Mouse (Mus musculus) embryonic facial prominence, embryonic 10.5 days (tissue): ENCODE measurements around the gene Map2k5. TPM values are rescaled to one million over a fixed set of nuclear protein-coding genes. Genes with fewer than 3 reads are reported as not detected.

Experiments
- DNase-seq: peaks from one replicate; pipeline ENCODE4 v3.0.0-alpha.2; 2017; ENCODE audit warnings: low spot score
- H3K27ac ChIP-seq: fragments of 300-500 bp; sonication (generic); replicated peaks from 2 replicates; pipeline ENCODE4 v1.5.1; 2016; ENCODE audit warnings: mild to moderate bottlenecking
- H3K27me3 ChIP-seq: fragments of 300-500 bp; sonication (generic); replicated peaks from 2 replicates; pipeline ENCODE4 v1.6.1; 2016; ENCODE audit warnings: low read depth, mild to moderate bottlenecking; ENCODE audit not compliant: poor library complexity, severe bottlenecking
- H3K36me3 ChIP-seq: fragments of 300-500 bp; sonication (generic); replicated peaks from 2 replicates; pipeline ENCODE4 v1.6.1; 2016; ENCODE audit warnings: mild to moderate bottlenecking, moderate library complexity
- H3K4me1 ChIP-seq: fragments of 300-500 bp; sonication (generic); 2 replicates; pipeline ENCODE4 v1.6.1; 2016
- H3K4me3 ChIP-seq: fragments of 300-500 bp; sonication (generic); 2 replicates; pipeline ENCODE4 v1.5.1; 2016; ENCODE audit warnings: mild to moderate bottlenecking, moderate library complexity
- H3K9me3 ChIP-seq: fragments of 300-500 bp; sonication (generic); 2 replicates; pipeline ENCODE4 v1.6.1; 2016; ENCODE audit warnings: mild to moderate bottlenecking
- WGBS: fragments of 180-500 bp; shearing (Covaris S2); methylation state at CpG from one replicate; pipeline ENCODE4 v1.1.7; 2016; 5-methylcytosine and 5-hydroxymethylcytosine counted together
- polyA plus RNA-seq: library from polyadenylated mRNA; unstranded; fragments of >200 nt; fragmentation: Nextera tagmentation; extraction: Ambion mirVana; gene quantifications from 2 replicates; pipeline ENCODE4 v1.2.1, GENCODE M21; 2016

The Map2k5 gene
- polyA plus RNA-seq, 1 experiment from 2014 or later: 37.7 TPM

DNA sequence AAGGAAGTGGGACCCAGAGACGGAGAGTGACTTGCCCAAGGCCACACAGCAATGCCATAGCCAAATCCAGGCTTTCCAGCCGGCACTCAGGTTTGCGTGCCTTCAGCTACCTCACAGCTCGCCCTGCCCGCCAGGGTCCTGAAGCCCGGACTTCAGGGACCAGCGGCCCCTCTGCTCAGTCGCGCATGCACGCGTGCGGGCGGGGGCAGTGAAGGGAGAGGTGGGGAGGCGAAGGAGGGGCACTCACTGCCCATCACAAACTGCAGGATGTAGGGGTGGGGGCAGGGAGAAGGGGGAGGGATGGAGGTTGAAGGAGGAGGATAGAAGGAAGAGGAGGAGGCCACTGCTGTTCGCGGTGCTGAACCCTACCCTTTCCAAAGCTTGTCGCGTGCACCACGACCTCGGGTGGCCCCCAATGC lies 230.8 kb downstream of the Map2k5 start:
- Histone ChIP-seq H3K36me3 (no peaks in the 10 kb centered on the region), H3K9me3 (no peaks in the 10 kb centered on the region), H3K27me3 (peaks cover 100% of the 10 kb centered on the region), H3K4me1 (peaks cover 83% of the 10 kb centered on the region), H3K4me3 (peak overlapping the region; percentile 36), H3K27ac (no peak overlapping the region)
- peak; percentile 59 for DNase-seq
- WGBS: under 1% methylated on average over 20 of the region's 20 CpGs

DNA sequence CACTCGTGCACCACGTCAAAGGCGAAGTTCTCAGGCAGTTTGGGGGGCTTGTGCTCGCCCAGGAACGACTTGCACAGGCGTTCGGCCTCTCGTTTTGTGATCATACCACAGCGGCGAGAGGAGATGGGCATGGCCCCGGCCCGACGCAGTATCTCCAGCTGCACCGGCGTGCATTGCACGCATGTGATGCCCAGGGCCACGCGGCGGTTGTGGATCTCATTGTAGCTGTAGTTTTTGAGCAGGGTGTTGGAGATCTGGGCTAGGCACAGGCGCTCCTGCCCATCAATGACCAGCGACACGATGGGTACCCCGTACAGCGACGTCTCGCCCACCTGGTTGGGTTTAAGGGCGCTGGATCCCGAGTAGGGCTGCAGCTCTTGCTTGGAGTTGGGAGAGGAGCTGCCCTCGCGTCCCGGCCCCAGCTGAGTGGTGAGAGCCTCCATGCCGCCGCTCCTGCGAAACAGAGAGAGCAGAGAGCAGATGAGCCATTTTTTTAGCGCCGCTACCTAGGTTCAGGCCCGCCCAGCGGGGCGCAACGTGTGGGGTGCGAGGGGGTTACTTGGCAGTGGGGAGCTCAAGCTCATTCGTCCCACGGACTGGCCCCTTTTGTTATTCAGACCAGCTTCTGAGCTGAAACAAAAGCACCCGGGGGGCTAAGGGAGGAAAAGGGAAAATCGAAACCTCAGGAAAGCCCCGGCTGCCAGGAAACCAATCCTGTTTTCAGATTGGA lies 231.4 kb downstream of the Map2k5 start:
- Histone ChIP-seq H3K4me3 (peak overlapping the region; percentile 36), H3K27me3 (peaks cover 100% of the 10 kb centered on the region), H3K27ac (no peak overlapping the region), H3K4me1 (peaks cover 85% of the 10 kb centered on the region), H3K9me3 (no peaks in the 10 kb centered on the region), H3K36me3 (no peaks in the 10 kb centered on the region)
- WGBS: under 1% methylated on average over 46 of the region's 46 CpGs
- peak; percentile 52 for DNase-seq

DNA sequence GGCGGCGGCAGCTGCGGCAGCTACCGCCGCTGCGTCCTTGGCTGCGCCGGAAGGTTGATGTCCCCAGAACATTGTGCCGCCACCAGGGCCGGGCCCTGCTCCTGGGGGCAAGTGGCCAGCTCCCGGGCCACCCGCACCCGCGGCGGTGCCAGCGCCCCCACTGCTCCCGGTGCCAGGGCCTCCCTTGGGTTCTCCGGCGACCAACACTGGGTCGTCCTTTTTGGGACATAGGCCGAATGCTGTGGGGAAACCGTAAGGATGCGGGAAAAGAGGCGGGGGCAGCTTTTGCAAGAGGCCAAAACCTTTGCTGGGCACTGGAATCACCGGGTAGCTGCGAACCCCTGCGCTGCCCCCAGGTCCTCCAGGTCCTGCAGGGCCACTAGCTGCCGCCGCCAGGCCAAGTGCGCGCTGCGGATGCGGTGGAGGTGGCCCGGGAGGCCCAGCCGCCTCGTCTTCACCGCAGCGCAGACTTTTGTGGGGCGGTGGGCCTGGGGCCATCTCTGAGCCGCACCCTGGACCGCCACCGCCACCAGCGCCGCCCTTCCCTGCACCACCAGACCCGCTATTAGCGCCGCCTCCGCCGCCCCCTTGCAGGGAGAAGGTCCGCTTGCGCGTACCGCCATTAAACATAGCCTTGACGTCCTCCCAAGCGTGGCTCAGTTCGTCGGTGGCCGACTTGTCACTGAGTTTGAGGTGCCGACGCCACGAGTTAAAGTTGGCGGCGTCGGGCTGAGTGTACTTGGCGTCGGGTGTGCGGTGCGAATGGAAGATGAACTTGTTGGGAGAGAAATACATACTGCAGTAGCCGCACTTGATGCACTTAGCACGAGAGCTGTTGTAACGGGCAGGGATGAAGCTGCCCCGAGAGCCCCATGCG lies 232.2 kb downstream of the Map2k5 start:
- H3K36me3 ChIP-seq: no peaks in the 10 kb centered on the region
- H3K27me3 ChIP-seq: peaks cover 100% of the 10 kb centered on the region
- no peak overlapping the region for H3K27ac ChIP-seq
- DNase-seq: peak; percentile 61
- peak overlapping the region; percentile 36 for H3K4me3 ChIP-seq
- WGBS: under 1% methylated on average over 73 of the region's 73 CpGs
- H3K4me1 ChIP-seq: peaks cover 79% of the 10 kb centered on the region
- no peaks in the 10 kb centered on the region for H3K9me3 ChIP-seq

DNA sequence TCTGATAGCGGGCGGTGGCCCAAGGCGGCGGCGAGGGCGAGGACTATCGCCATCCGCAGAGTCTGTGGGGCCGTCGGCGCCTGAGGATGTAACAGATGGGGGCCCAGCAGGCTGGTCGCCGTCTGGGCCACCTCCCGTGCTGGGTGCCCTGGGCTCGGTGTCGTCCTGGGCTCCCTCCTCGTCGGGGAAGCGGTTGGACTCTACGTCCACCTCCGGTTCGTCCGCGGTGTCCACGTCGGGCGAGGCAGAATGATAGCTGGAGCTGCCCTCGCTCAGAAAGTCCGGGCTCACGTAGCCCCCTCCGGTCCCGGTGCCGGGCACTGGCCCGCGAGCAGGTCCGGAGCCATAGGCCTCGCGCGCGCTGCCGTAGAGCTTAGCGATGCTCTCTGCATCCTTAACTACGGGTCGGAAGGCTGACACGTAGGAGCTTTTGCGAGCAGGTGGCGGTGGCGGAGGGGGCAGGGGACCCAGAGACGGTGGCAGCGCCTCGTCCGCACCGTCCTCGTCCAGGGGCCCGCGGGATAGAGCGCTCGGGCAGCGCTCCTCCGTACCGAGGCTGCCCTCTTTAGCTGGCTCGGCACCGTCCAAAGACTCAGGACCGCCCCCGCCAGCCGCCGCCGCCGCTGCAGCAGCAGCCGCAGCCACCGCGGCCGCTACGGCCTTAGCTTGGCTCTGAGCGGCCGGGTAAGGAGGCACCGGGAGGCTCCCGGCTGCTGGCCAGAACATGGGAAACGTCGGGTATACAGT lies 233.0 kb downstream of the Map2k5 start:
- DNase-seq: peak; percentile 51
- peaks cover 100% of the 10 kb centered on the region for H3K27me3 ChIP-seq
- no peaks in the 10 kb centered on the region for H3K9me3 ChIP-seq
- H3K36me3 ChIP-seq: no peaks in the 10 kb centered on the region
- no peak overlapping the region for H3K27ac ChIP-seq
- peaks cover 78% of the 10 kb centered on the region for H3K4me1 ChIP-seq
- H3K4me3 ChIP-seq: peak overlapping the region; percentile 36
- WGBS: under 1% methylated on average over 80 of the region's 80 CpGs

DNA sequence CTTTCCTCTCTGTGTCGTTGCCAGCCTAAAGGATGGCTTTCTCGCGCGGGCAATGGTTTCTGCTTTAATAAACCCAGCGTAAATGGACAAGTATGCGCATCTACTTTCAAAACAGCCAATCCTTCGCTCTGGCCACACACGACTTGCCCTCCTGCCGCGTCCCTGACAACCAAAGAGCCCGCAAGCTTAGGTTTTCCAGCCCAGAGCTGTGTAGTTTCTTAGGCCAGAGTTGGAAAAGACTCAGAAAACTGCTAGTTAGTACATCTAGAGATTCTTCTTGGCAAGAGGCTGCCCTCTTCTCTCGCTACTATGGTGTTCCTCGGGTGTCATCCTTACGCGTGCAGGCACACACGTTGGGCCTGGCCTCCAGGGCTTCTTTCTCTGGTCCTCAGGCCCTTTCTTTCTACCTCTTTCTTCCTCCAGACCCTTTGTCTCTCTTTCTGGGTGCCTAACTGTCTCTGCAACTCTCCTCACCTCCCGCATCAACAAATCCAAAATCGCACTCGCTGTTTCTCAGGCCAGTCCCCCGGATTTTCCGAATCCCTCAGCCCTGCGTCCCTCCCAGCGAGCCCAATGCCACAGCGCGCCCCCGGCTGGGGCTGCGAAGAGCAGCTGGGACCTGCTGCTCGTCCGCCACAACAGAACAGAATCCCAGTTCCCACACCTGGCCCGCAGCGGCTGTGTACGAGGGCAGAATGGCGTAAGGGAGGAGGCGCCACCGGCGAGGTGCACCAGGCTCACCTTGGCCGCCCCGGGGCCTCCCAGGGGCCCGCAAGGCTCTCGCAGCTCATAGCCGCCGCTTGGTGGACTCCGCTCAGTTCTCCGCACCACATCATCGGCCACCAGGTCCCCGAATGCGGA lies 233.8 kb downstream of the Map2k5 start:
- peaks cover 72% of the 10 kb centered on the region for H3K4me1 ChIP-seq
- H3K4me3 ChIP-seq: peak overlapping the region; percentile 36
- under 1% methylated on average over 47 of the region's 47 CpGs for WGBS
- no peaks in the 10 kb centered on the region for H3K36me3 ChIP-seq
- peaks cover 100% of the 10 kb centered on the region for H3K27me3 ChIP-seq
- no peak overlapping the region for H3K27ac ChIP-seq
- peak; percentile 56 for DNase-seq
- H3K9me3 ChIP-seq: no peaks in the 10 kb centered on the region

DNA sequence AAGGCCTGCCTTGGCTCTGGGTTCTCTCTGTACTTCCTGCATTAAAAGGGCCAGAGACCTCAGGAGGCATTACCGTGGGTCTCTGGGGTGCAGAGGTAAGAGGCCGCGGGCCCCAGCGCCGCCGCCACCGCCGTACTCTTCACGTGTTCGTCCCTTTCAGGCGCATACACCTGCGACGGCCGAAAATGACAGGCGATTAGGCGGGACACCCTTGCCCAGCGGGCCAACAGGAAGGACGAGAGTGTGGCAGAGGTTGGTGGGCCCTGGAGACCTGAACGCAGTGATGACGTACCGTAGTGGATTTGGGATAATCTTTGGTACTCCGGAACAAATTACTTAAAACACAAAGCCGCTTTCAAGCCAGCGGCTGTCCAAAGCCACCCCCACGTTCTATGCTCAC lies 234.5 kb downstream of the Map2k5 start:
- H3K36me3 ChIP-seq: no peaks in the 10 kb centered on the region
- H3K4me3 ChIP-seq: 0 out of 2 replicates have a peak overlapping the region, but pooled peaks have one; percentile 17
- peak; percentile 49 for DNase-seq
- no peaks in the 10 kb centered on the region for H3K9me3 ChIP-seq
- peaks cover 71% of the 10 kb centered on the region for H3K4me1 ChIP-seq
- peaks cover 100% of the 10 kb centered on the region for H3K27me3 ChIP-seq
- H3K27ac ChIP-seq: no peak overlapping the region
- WGBS: under 1% methylated on average over 25 of the region's 25 CpGs

DNA sequence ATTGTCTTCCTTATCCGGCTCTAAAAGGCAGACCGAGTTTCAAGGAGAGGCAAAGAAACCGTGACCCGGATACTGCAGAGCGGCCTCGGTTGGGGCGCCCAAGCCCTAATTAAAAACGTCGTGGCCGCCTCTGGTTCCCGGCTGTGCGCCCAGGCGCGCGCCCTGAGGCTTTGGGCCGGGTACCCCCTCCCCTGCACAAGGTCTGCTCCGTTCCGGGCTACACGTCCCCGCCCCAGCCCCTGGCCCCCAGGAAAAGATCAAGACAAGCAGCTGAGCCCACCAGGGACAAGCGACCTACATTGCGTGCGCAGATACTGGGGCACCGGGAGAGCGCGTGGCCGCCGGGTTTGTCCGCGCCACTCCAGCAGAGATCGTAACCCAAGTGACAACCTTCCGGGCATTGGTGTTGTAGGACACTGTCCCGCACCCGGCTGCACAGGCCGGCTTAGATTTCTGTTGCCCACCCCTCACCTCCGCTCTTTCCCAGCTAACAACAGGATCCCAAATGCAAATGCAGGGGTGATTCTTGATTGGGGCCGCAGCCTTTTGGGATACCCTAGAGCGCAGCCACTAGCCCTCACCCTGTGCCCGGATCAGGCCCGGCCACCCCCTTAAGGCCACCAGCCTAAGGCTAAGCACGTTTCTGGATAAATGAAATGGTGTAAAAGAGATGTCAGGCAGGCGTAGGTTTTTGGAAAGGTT lies 235.2 kb downstream of the Map2k5 start:
- H3K36me3 ChIP-seq: no peaks in the 10 kb centered on the region
- peaks cover 77% of the 10 kb centered on the region for H3K4me1 ChIP-seq
- peak; percentile 52 for DNase-seq
- peak overlapping the region; percentile 39 for H3K4me3 ChIP-seq
- no peaks in the 10 kb centered on the region for H3K9me3 ChIP-seq
- under 1% methylated on average over 42 of the region's 42 CpGs for WGBS
- no peak overlapping the region for H3K27ac ChIP-seq
- peaks cover 100% of the 10 kb centered on the region for H3K27me3 ChIP-seq

DNA sequence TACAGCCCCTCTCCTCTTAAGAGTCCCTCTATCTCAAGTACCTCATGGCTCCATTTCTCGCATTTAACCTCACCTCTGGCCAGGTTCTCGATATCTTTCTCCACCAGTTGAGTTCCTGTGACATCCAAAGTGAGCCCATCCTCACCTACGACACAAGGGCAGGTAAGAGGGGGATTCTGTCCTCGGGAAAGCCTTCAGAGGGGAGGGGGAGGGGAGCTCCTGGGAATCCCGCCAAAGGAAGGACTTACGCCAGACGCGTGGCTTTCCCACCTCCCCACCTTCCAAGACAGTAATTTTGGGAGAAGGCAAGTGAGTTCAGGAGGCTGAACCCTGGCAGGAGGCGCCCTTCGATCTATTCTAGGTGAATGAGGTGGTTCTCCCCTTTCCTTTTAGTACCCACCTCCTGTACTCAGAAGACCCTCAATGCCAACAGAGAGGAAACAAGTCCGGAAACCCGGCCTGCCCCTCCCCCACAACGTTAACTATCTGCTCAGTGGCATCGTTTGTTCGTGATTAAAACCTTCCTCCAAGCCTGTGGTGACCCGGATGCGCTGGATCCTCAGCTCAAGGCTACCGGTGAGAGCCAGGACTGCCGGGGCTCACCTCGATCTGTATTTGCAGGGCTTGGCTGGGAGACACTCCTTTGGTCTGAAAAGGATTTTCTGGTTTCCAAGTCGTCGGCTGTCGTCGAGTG lies 235.9 kb downstream of the Map2k5 start:
- no peak overlapping the region for H3K27ac ChIP-seq
- peaks cover 100% of the 10 kb centered on the region for H3K27me3 ChIP-seq
- H3K36me3 ChIP-seq: no peaks in the 10 kb centered on the region
- peaks cover 77% of the 10 kb centered on the region for H3K4me1 ChIP-seq
- WGBS: 1% methylated on average over 24 of the region's 24 CpGs
- no peak for DNase-seq
- H3K9me3 ChIP-seq: no peaks in the 10 kb centered on the region
- peak overlapping the region; percentile 39 for H3K4me3 ChIP-seq

DNA sequence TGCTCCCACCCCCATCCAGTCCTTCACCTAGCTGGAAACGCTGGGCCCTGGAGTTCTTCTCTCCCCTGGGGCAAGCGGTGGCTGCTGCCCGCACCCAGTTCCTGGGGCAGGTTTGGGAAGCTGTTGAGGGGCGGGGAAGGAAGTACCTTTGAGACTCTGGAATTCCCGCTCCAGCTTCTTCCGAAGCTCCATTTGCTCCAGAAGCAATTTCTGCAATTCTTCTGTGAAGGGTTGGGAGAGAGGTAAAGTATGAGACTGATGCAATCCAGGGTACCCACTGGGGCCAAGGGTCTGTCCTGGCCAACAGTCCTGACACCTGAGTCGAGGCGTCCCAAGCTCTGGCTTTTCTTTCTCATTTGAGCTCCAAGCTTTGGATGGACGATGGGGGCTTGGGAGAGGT lies 237.5 kb downstream of the Map2k5 start:
- peak; percentile 46 for DNase-seq
- H3K27ac ChIP-seq: no peak overlapping the region
- H3K36me3 ChIP-seq: no peaks in the 10 kb centered on the region
- H3K4me3 ChIP-seq: no peak overlapping the region
- peaks cover 75% of the 10 kb centered on the region for H3K4me1 ChIP-seq
- H3K9me3 ChIP-seq: no peaks in the 10 kb centered on the region
- peaks cover 100% of the 10 kb centered on the region for H3K27me3 ChIP-seq
- under 1% methylated on average over 9 of the region's 9 CpGs for WGBS

DNA sequence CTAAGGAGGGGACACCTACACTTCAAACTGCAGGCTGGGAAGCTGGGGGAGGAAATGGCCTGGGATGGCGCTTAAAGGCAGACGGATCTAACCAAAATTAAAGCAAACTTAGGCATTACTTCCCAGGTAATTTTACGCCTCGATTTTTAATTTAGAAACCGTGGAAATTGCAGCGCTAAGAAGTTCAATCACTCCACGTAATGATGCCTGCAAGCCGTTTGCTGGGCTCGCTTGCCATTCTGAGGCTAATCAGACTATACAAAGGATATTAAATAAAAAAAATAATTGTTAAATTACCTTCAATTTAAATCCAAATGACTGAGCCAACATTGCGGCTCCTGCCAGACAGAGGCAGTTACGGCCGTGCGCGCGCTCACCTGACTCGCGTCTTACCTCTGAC lies 238.0 kb downstream of the Map2k5 start:
- WGBS: 2% methylated on average over 17 of the region's 17 CpGs
- Histone ChIP-seq H3K9me3 (no peaks in the 10 kb centered on the region), H3K36me3 (no peaks in the 10 kb centered on the region), H3K4me3 (no peak overlapping the region), H3K4me1 (peaks cover 73% of the 10 kb centered on the region), H3K27ac (no peak overlapping the region), H3K27me3 (peaks cover 100% of the 10 kb centered on the region)
- DNase-seq: no peak

DNA sequence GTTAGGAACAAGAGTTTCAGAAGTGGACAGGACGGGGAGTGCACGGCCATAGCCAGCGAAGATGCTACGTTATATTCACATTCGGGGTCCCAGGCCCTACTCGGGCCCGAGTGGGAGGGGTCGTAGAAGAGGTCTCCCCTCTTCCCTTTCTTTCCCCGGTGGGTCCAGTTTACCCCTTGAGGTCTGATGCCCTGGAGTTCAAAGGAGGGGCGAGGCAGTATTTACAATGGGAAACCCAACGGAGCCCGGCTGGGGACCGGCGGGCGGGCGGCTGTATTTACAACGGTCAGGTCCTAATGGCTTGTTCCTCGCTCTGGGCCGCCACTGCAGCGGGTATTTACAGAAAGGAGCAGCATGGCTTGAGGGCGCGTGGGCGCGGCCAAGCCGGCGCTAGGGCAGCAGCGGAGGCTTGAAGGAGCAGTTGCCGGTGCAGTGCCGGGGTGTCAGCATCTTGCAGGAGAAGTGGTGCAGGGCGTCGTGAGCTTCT lies 239.2 kb downstream of the Map2k5 start:
- Histone ChIP-seq H3K27ac (no peak overlapping the region), H3K36me3 (no peaks in the 10 kb centered on the region), H3K4me3 (peak overlapping the region; percentile 43), H3K4me1 (peaks cover 70% of the 10 kb centered on the region), H3K9me3 (no peaks in the 10 kb centered on the region), H3K27me3 (peaks cover 100% of the 10 kb centered on the region)
- under 1% methylated on average over 31 of the region's 31 CpGs for WGBS
- DNase-seq: peak; percentile 66
